Mouse (Mus musculus) liver, postnatal 0 days (tissue): ENCODE measurements around the gene Srsf4. TPM values are rescaled to one million over a fixed set of nuclear protein-coding genes. Genes with fewer than 3 reads are reported as not detected.

ENCODE experiments used
- ATAC-seq: fragments of 200-750 bp; cut with Nextera tagmentation; 2 replicates; pipeline ENCODE4 v1.8.0; 2017; ENCODE audit warnings: mild to moderate bottlenecking, moderate library complexity
- DNase-seq: peaks from one replicate; pipeline ENCODE4 v3.0.0-alpha.2; 2016
- H3K27ac ChIP-seq: fragments of 300-500 bp; sonication (generic); 2 replicates; pipeline ENCODE4 v1.5.1; 2014; ENCODE audit warnings: antibody characterized with exemption, moderate library complexity, mild to moderate bottlenecking, low read depth
- H3K27me3 ChIP-seq: fragments of 300-500 bp; sonication (generic); 2 replicates; pipeline ENCODE4 v1.6.1; 2014; ENCODE audit warnings: low read length, control low read depth, mixed read lengths; ENCODE audit not compliant: insufficient read depth
- H3K36me3 ChIP-seq: fragments of 300-500 bp; sonication (generic); replicated peaks from 2 replicates; pipeline ENCODE4 v1.6.1; 2014; ENCODE audit warnings: mild to moderate bottlenecking, control low read depth, low read length, moderate library complexity, mixed read lengths; ENCODE audit not compliant: insufficient read depth
- H3K4me1 ChIP-seq: fragments of 300-500 bp; sonication (generic); 2 replicates; pipeline ENCODE4 v1.6.1; 2014; ENCODE audit warnings: antibody characterized with exemption, mild to moderate bottlenecking, control low read depth; ENCODE audit not compliant: insufficient read depth
- H3K4me2 ChIP-seq: fragments of 300-500 bp; sonication (generic); 2 replicates; pipeline ENCODE4 v1.6.1; 2014; ENCODE audit warnings: low read depth, mild to moderate bottlenecking, low read length, moderate library complexity, mixed read lengths
- H3K4me3 ChIP-seq: fragments of 300-500 bp; sonication (generic); 2 replicates; pipeline ENCODE4 v1.5.1; 2014; ENCODE audit warnings: low read depth, low read length
- H3K9ac ChIP-seq: fragments of 300-500 bp; sonication (generic); replicated peaks from 2 replicates; pipeline ENCODE4 v1.6.1; 2014; ENCODE audit warnings: mild to moderate bottlenecking, moderate library complexity
- H3K9me3 ChIP-seq: fragments of 300-500 bp; sonication (generic); 2 replicates; pipeline ENCODE4 v1.6.1; 2016; ENCODE audit warnings: mild to moderate bottlenecking, control low read depth, low read length, mixed read lengths
- CTCF ChIP-seq: sonication (generic); IDR thresholded peaks from 2 replicates; pipeline ENCODE4 v1.5.1; 2016; ENCODE audit warnings: antibody characterized with exemption, low read depth
- EP300 ChIP-seq: IDR thresholded peaks from 2 replicates; pipeline ENCODE4 v1.6.1; 2016; ENCODE audit warnings: antibody characterized with exemption, low read depth, mild to moderate bottlenecking
- WGBS: fragments of 180-500 bp; shearing (Covaris S2); extraction: QIAGEN DNeasy Blood & Tissue Kit; methylation state at CpG from one replicate; pipeline ENCODE4 v1.1.7; 2014; ENCODE audit not compliant: insufficient replicate concordance; 5-methylcytosine and 5-hydroxymethylcytosine counted together
- polyA plus RNA-seq: library from polyadenylated mRNA; unstranded; fragments of >200 nt; fragmentation: Nextera tagmentation; extraction: Ambion mirVana; gene quantifications from 2 replicates; pipeline ENCODE4 v1.2.1, GENCODE M21; 2015

The Srsf4 gene
- polyA plus RNA-seq, 1 experiment from 2014 or later, result 37.5 TPM

DNA sequence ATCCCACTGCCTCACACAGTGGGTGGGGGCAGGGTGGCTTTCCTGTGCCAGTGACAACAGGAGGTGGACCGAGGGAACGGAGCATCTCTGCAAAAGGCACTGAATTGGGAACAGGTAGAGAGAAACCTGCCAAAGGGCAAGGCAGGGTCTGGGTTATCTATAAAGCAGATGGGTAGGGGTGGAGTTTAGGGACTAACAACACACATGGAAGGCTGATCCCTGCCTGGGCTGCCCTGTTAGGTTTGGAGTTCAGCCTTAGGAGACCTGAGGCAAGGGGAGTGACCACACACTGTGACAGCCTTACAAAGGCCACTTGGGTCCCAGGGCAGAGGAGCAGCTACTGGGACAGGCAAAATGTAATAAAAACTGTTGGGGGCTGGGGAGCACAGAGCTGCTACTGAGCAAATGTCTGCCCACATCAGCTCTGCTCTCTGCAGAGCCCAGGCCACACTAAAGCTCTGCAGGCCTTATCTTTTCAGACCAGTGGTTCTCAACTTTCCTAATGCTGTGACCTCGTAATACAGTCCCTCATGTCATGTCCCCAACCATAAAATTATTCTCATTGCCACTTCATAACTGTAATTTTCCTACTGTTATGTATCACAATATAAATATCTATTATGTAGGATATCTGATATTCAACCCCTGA is 40.5 kb upstream of the Srsf4 start:
- H3K4me2 ChIP-seq, result peak overlapping the region; percentile 36; the same call in 1 of the 2 replicates
- peaks cover 31% of the 10 kb centered on the region for H3K27me3 ChIP-seq

DNA sequence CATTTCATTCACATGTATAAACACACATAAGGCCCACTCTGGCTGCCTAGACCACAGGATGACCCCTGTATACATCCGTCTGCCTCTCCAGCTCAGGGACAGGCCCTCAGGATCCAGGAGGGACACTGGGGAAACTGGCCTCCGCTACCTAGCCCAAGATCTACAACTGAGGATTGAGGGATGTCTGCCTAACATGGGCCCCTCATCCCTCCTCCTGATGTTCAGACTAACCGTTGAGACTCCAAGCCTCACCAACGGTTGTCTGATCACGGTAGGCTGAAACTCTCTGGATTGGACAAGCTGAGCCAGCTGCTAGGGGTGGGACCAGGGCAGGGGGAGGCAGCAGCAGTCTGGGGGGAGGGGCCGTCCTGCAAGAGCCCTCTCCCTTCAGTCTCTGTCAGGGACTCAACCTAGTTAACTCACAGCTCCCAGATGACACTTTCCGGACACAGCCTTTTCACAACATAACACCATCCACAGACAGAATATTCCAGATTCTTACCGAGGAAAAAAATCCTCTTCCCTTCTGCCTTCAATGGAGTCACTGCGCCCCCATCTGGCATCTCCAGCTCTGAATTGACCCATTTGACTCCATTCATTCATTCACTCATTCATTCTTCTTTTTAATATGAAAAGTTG is 39.3 kb upstream of the Srsf4 start:
- DNase-seq, result no peak
- no peak overlapping the region for H3K27ac ChIP-seq

More for the DNA sequence above, 40.5 kb upstream of the Srsf4 start:
- H3K9me3 ChIP-seq, result no peaks in the 10 kb centered on the region
- ATAC-seq (peak; percentile 58), DNase-seq (no peak)
- WGBS, result 50% methylated on average over 3 of the region's 3 CpGs
- 0 out of 2 replicates have a peak overlapping the region, but pooled peaks have one; percentile 23 for H3K27ac ChIP-seq
- H3K9ac ChIP-seq, result no peak overlapping the region
- TF ChIP-seq EP300, result 0 out of 2 replicates have a peak, but pooled peaks have one; percentile 5
- TF ChIP-seq CTCF, result no peak
- peaks cover 22% of the 10 kb centered on the region for H3K4me1 ChIP-seq
- H3K36me3 ChIP-seq, result no peaks in the 10 kb centered on the region
- no peak overlapping the region for H3K4me3 ChIP-seq

DNA sequence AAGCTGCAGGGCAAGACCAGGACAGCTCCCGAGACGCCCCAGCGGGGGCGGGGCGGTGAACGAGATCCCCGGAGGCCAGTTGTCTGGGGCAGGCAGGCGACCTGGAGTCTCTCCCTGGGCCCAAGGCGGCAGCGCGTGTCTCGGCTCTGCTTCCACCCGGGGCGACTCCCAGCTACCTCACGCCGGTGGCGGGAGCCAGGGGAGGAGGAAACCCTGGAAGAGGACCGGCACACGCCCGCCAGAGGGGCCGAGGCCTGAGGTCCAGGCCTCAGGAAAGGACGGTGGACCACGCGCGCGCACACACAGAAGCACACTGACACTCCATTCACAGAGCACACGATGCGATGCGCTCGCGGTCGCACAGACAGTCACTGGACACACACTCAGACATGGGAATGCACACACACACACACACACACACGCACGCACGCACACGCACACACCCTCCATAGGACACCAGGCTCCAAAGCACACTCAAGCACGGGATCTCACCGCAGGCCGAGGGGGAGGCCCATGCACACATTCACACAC is 37.0 kb upstream of the Srsf4 start:
- H3K27ac ChIP-seq, result no peak overlapping the region
- H3K9ac ChIP-seq, result peak overlapping the region; percentile 68
- peaks cover 25% of the 10 kb centered on the region for H3K4me1 ChIP-seq
- H3K9me3 ChIP-seq, result no peaks in the 10 kb centered on the region
- H3K36me3 ChIP-seq, result no peaks in the 10 kb centered on the region
- WGBS, result 1% methylated on average over 33 of the region's 39 CpGs
- H3K27me3 ChIP-seq, result peaks cover 49% of the 10 kb centered on the region
- peak overlapping the region; percentile 98 for H3K4me2 ChIP-seq
- peak; percentile 50 for DNase-seq
- peak overlapping the region; percentile 72 for H3K4me3 ChIP-seq
- ATAC-seq, result no peak
- TF ChIP-seq CTCF, result no peak
- TF ChIP-seq EP300, result no peak

More for the DNA sequence above, 39.3 kb upstream of the Srsf4 start:
- Histone ChIP-seq H3K36me3 (no peaks in the 10 kb centered on the region), H3K4me1 (peaks cover 27% of the 10 kb centered on the region), H3K27me3 (peaks cover 42% of the 10 kb centered on the region), H3K4me3 (no peak overlapping the region), H3K9me3 (no peaks in the 10 kb centered on the region), H3K9ac (no peak overlapping the region), H3K4me2 (no peak overlapping the region)
- WGBS, result 30% methylated on average over 9 of the region's 9 CpGs
- no peak for TF ChIP-seq EP300
- TF ChIP-seq CTCF, result peak; percentile 45
- ATAC-seq, result no peak

DNA sequence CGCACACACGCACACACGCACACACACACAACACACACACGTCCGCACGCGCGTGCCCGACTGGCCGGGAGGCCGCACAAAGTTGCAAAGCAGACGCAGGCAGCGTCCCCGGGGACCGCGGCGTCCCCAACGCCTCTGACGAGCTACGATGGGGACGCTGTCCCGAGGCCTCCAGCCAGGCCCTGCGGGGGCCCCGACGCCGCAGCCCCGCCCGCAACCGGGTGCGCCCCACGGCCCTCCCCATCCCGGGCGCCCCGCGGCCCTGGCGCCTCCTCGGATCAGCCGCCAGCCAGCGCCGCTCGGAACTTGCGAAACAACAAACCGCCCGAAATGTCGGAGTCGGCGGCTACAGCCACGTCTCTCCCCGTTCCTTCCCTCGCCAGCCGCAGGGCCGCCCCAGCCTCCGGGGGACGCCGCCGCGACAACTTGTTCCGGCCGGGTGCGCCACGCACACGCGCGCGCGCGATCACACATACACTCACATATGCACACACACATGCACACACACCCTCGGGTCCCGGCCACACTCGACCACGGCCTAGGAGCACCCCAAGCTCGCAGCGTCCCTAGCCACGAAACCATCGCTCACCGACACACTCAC is 36.4 kb upstream of the Srsf4 start:
- Histone ChIP-seq H3K4me3 (peak overlapping the region; percentile 72), H3K9me3 (no peaks in the 10 kb centered on the region), H3K27ac (no peak overlapping the region), H3K9ac (peak overlapping the region; percentile 68), H3K36me3 (no peaks in the 10 kb centered on the region), H3K4me2 (peak overlapping the region; percentile 98), H3K27me3 (peaks cover 49% of the 10 kb centered on the region), H3K4me1 (peaks cover 25% of the 10 kb centered on the region)
- DNase-seq (peak; percentile 61), ATAC-seq (peak; percentile 20; the same call in 1 of the 2 replicates)
- TF ChIP-seq CTCF (no peak), EP300 (no peak)
- WGBS, result under 1% methylated on average over 61 of the region's 76 CpGs

DNA sequence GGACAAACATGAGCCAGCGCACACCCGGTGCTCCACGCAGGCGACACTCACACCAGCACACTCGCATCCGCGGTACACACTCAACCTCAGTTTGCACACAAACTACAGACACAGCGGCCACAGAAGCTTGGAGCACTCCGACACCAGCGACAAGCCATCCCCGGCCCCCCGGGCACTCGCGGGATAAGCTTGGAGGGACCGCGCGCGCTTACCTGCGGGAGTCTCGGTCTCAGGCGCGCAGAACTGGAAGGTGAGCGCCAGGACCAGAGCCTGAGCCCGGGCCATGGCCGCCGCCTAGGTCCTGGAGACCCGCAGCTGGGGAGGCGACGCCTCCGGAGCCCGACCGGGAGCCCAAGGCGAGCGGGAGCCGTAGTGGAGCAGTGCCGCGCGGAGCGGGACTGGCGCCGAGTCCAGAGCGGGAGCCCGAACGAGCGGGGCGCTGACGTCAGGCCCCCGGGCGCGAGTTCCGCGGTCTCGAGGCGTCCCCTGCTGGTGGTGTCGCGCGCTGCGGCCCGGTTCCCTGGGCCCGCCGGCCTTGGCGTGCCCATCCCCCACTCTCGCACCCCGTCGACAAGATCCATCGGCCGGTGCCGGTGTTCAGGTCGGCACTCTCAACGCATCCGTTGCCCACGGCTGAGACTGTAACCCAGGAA is 35.4 kb upstream of the Srsf4 start, which contains the start of gene Ptpru:
TSS of gene Ptpru (minus strand) at position 417 of the 653 bp plus-strand sequence.
- DNase-seq, result peak; percentile 92
- ATAC-seq, result peak; percentile 82
- no peak for TF ChIP-seq EP300
- peak; percentile 98 for TF ChIP-seq CTCF
- Histone ChIP-seq H3K4me1 (peaks cover 21% of the 10 kb centered on the region), H3K27me3 (peaks cover 49% of the 10 kb centered on the region), H3K4me2 (peak within 1 kb of the TSS; percentile 98), H3K9me3 (no peaks in the 10 kb centered on the region), H3K27ac (no peak within 1 kb of the TSS), H3K36me3 (no peaks in the 10 kb centered on the region), H3K9ac (peak within 1 kb of the TSS; percentile 68), H3K4me3 (peak within 1 kb of the TSS; percentile 72)
- WGBS, result under 1% methylated on average over 61 of the region's 72 CpGs
